Mouse (Mus musculus) kidney, adult 2 months (tissue): ENCODE data around the gene Hist1h2ak. TPM values are rescaled to one million over a fixed set of nuclear protein-coding genes. Genes with fewer than 3 reads are reported as not detected.
"Not testable (repeated sequence)": the region's sequence is repeated elsewhere in the genome, so short reads cannot be mapped to it uniquely, and the experiment has no call there.

Experiments used
- DNase-seq: peaks from one replicate; pipeline ENCODE4 v3.0.0; 2021
- H3K27ac ChIP-seq: fragments of 200-500 bp; 2 replicates; pipeline ENCODE4 v1.5.1; 2012; ENCODE audit warnings: low read depth, low read length, control low read depth, inconsistent platforms; ENCODE audit not compliant: insufficient read depth
- H3K27me3 ChIP-seq: fragments of 200-500 bp; replicated peaks from 2 replicates; pipeline ENCODE4 v1.6.1; 2012; ENCODE audit warnings: mild to moderate bottlenecking, moderate library complexity, low read length, inconsistent platforms; ENCODE audit not compliant: control insufficient read depth, insufficient read depth
- H3K36me3 ChIP-seq: fragments of 200-500 bp; 2 replicates; pipeline ENCODE4 v1.6.1; 2012; ENCODE audit warnings: mild to moderate bottlenecking, moderate library complexity, low read length, inconsistent platforms; ENCODE audit not compliant: control insufficient read depth, insufficient read depth
- H3K4me1 ChIP-seq: fragments of 200-500 bp; 2 replicates; pipeline ENCODE4 v1.6.1; 2011; ENCODE audit warnings: low read length; ENCODE audit not compliant: control insufficient read depth, insufficient read depth
- H3K4me3 ChIP-seq: fragments of 200-500 bp; 2 replicates; pipeline ENCODE4 v1.5.1; 2011; ENCODE audit warnings: mild to moderate bottlenecking, low read depth, low read length, control low read depth; ENCODE audit not compliant: insufficient read depth
- CTCF ChIP-seq: fragments of 200-500 bp; conservative IDR thresholded peaks from 2 replicates; pipeline ENCODE4 v1.5.1; 2011; ENCODE audit warnings: low read depth, mild to moderate bottlenecking, control low read depth, low read length, moderate library complexity, mixed read lengths; ENCODE audit not compliant: insufficient read depth, insufficient read length
- POLR2A ChIP-seq: fragments of 200-500 bp; IDR thresholded peaks from one replicate; pipeline ENCODE4 v1.6.1; 2011; ENCODE audit warnings: low read depth, low read length, control low read depth
- WGBS: fragments of 180-500 bp; shearing (Covaris S2); methylation state at CpG from one replicate; pipeline ENCODE4 v1.1.7; 2018; 5-methylcytosine and 5-hydroxymethylcytosine counted together
- polyA plus RNA-seq: library from polyadenylated mRNA; depleted of rRNA; stranded (reverse); fragments of >200 nt; gene quantifications from 2 replicates; pipeline ENCODE4 v1.2.3, GENCODE M21; 2012

The Hist1h2ak gene
- polyA plus RNA-seq, 1 experiment = 0.72 TPM

GRCm38 (mm10) chr13:21786189-21786898 is 32.7 kb upstream of the Hist1h2ak start:
- no peak overlapping the region for H3K27ac ChIP-seq
- 21% methylated on average over 8 of the region's 8 CpGs for WGBS
- H3K27me3 ChIP-seq = no peaks in the 10 kb centered on the region; the same call in none of the 2 replicates
- no peaks in the 10 kb centered on the region for H3K4me1 ChIP-seq
- H3K36me3 ChIP-seq = no peaks in the 10 kb centered on the region
- TF ChIP-seq CTCF (no peak), POLR2A (no peak)
- no peak overlapping the region for H3K4me3 ChIP-seq
- DNase-seq = no peak

- no peak overlapping the region for H3K4me3 ChIP-seq
- no peak overlapping the region for H3K27ac ChIP-seq
- H3K36me3 ChIP-seq = no peaks in the 10 kb centered on the region
- no peaks in the 10 kb centered on the region; the same call in 1 of the 2 replicates for H3K4me1 ChIP-seq
- H3K27me3 ChIP-seq = no peaks in the 10 kb centered on the region; the same call in none of the 2 replicates
- WGBS = 58% methylated on average over 6 of the region's 6 CpGs
- no peak for TF ChIP-seq POLR2A
- no peak for TF ChIP-seq CTCF
- DNase-seq = no peak
Observed at GRCm38 (mm10) chr13:21784311-21784710, 30.7 kb upstream of the Hist1h2ak start.

GRCm38 (mm10) chr13:21783734-21784161 is 30.1 kb upstream of the Hist1h2ak start:
- Histone ChIP-seq H3K36me3 (no peaks in the 10 kb centered on the region), H3K4me1 (no peaks in the 10 kb centered on the region; the same call in 1 of the 2 replicates), H3K4me3 (no peak overlapping the region), H3K27ac (no peak overlapping the region), H3K27me3 (no peaks in the 10 kb centered on the region; the same call in none of the 2 replicates)
- WGBS = 6% methylated on average over 9 of the region's 9 CpGs
- TF ChIP-seq CTCF (no peak), POLR2A (no peak)
- no peak for DNase-seq

GRCm38 (mm10) chr13:21783255-21783617 is 29.6 kb upstream of the Hist1h2ak start, which contains the start of gene Hist1h3i:
Gene Hist1h3i, minus strand, starts transcription at chr13:21783370.
- under 1% methylated on average over 15 of the region's 20 CpGs for WGBS
- peak; percentile 76 for DNase-seq
- H3K27me3 ChIP-seq = no peaks in the 10 kb centered on the region; the same call in none of the 2 replicates
- TF ChIP-seq CTCF (no peak), POLR2A (no peak)
- H3K4me3 ChIP-seq = peak within 1 kb of the TSS; percentile 42; the same call in 1 of the 2 replicates
- H3K36me3 ChIP-seq = no peaks in the 10 kb centered on the region
- H3K4me1 ChIP-seq = no peaks in the 10 kb centered on the region; the same call in 1 of the 2 replicates
- H3K27ac ChIP-seq = no peak within 1 kb of the TSS

GRCm38 (mm10) chr13:21782361-21783254 is 29.0 kb upstream of the Hist1h2ak start:
- not testable (repeated sequence) for DNase-seq, H3K4me1 ChIP-seq, H3K27me3 ChIP-seq, H3K36me3 ChIP-seq, H3K27ac ChIP-seq
- 6% methylated on average over 23 of the region's 35 CpGs for WGBS
- H3K4me3 ChIP-seq = peak overlapping the region; percentile 42; the same call in 1 of the 2 replicates

GRCm38 (mm10) chr13:21781639-21782038 is 28.0 kb upstream of the Hist1h2ak start:
- Histone ChIP-seq H3K27ac (no peak overlapping the region), H3K27me3 (no peaks in the 10 kb centered on the region; the same call in none of the 2 replicates), H3K36me3 (no peaks in the 10 kb centered on the region), H3K4me1 (no peaks in the 10 kb centered on the region; the same call in 1 of the 2 replicates), H3K4me3 (no peak overlapping the region)
- no peak for DNase-seq
- 95% methylated on average over 1 of the region's 1 CpGs for WGBS
- TF ChIP-seq CTCF = no peak
- TF ChIP-seq POLR2A = no peak
